11 mouse cellular contexts compared by ENCODE assay signal in the genomic region with DNA sequence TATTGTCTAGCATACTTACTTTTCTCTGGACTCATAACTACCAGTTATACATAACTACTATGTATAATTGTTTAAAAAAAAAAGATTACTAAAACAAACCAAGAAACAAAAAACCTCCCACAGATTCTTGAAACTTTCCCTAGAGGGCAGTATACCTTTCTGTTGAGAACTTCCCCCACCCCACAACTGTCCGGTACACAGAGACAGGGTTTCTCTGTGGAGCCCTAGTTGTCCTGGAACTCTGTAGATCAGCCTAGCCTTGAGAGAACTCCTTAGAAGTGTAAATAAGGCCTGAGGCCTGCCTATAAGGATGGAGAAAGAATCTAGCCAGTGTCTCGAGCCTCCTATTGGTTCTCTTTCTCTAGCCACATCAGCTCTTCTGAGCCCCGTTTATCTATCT. TPM values are rescaled to one million over a fixed set of nuclear protein-coding genes. Genes with fewer than 3 reads are reported as not detected.
DNase-seq lines count a peak whose midpoint lies in the region; ATAC-seq lines count a peak whose summit lies in the region.
"Had no signal": no experiment of that assay in that cellular context is flagged by ENCODE, and none has a peak within 500 bp of the region (broad histone marks: within the 10 kb centered on the region; RNA-seq: fewer than 3 reads in every experiment).

No protein-coding gene starts in this region.

- H3K9ac ChIP-seq in kidney, embryonic 16.5 days (replicated peaks; ENCODE audit: low read length): no peak overlapping the region
- H3K9ac ChIP-seq: neural tube, embryonic 13.5 days had no signal

- no peak for ATAC-seq in kidney, embryonic 16.5 days (ENCODE audit: low FRiP score, low TSS enrichment)

- H3K27me3 ChIP-seq in kidney, embryonic 16.5 days (ENCODE audit: insufficient read depth, low read length): no peaks in the 10 kb centered on the region

- H3K27ac ChIP-seq in kidney, embryonic 16.5 days (ENCODE audit: low read length): no peak overlapping the region
- H3K27ac ChIP-seq: neural tube, embryonic 13.5 days had no signal

- intact Hi-C loops in heart, postnatal 10 days (cut with DNase I): loop anchor here (1.0 kb wide), 1 partner anchor 57 kb away; no protein-coding TSS in a partner anchor

- peaks cover 10% of the 10 kb centered on the region; the same call in 1 of the 2 replicates for H3K4me1 ChIP-seq in kidney, embryonic 16.5 days (ENCODE audit: insufficient read depth, low read length)

- no peaks in the 10 kb centered on the region for H3K36me3 ChIP-seq in kidney, embryonic 16.5 days (ENCODE audit: insufficient read depth, low read length)
- H3K36me3 ChIP-seq: neural tube, embryonic 13.5 days had no signal

- H3K9me3 ChIP-seq in kidney, embryonic 16.5 days (ENCODE audit: low read length): no peaks in the 10 kb centered on the region
- H3K9me3 ChIP-seq: neural tube, embryonic 13.5 days had no signal

- WGBS in kidney, embryonic 16.5 days: 48% methylated on average over 3 of the region's 3 CpGs

- no peak overlapping the region for H3K4me2 ChIP-seq in kidney, embryonic 16.5 days (replicated peaks; ENCODE audit: low read depth, low read length)
- H3K4me2 ChIP-seq: neural tube, embryonic 13.5 days had no signal

- no peak overlapping the region for H3K4me3 ChIP-seq in kidney, embryonic 16.5 days (ENCODE audit: low read length)
- H3K4me3 ChIP-seq: neural tube, embryonic 13.5 days had no signal

- DNase-seq in adrenal gland, postnatal 14 days: peak; percentile 43
- DNase-seq in adrenal gland, postnatal 25 days: no peak
- DNase-seq in kidney, postnatal 10 days: peak; percentile 31
- peak; percentile 84 for DNase-seq in ES-CJ7 (ENCODE audit: low read depth, low spot score)
- DNase-seq in heart, postnatal 10 days: peak; percentile 38 to 48
- no peak for DNase-seq in testis, postnatal 14 days (ENCODE audit: low spot score)
- DNase-seq in thymus, postnatal 14 days: no peak
- DNase-seq: cerebellum, postnatal 14 days; spleen, adult 18-20 months had no signal

RNA-seq across cellular contexts. Expression of a gene that starts 13.7 kb away (rescaled TPM):
- total RNA-seq in adrenal gland, postnatal 14 days (2021): 1.5 and 3.2 TPM in 2 replicates
- total RNA-seq in adrenal gland, postnatal 25 days (2021): 0.88 and 2.9 TPM in 2 replicates
- polyA plus RNA-seq in kidney, embryonic 16.5 days (2015; fragmentation: Nextera tagmentation; extraction: Ambion mirVana): 0.57 and 0.68 TPM in 2 replicates
- total RNA-seq in heart, postnatal 10 days (2021): 10 to 100 TPM; 11.0 to 18.1 TPM

RNA-seq across cellular contexts. Expression of a gene that starts 13.9 kb away (rescaled TPM):
- total RNA-seq in adrenal gland, postnatal 14 days (2021): 733 and 773 TPM in 2 replicates
- 372 and 386 TPM in 2 replicates for total RNA-seq in adrenal gland, postnatal 25 days (2021)
- polyA plus RNA-seq in kidney, embryonic 16.5 days (2015; fragmentation: Nextera tagmentation; extraction: Ambion mirVana): 340 TPM in 2 replicates
- total RNA-seq in heart, postnatal 10 days (2021): 1,000 to 10,000 TPM in 1 of 2 experiments, 100 to 1,000 TPM in 1; 973 to 1,003 TPM

RNA-seq across cellular contexts. Expression of a gene that starts 31.8 kb away (rescaled TPM):
- total RNA-seq in adrenal gland, postnatal 14 days (2021): 37.7 and 40.5 TPM in 2 replicates
- 36.1 and 37.7 TPM in 2 replicates for total RNA-seq in adrenal gland, postnatal 25 days (2021)
- 3.7 and 5.1 TPM in 2 replicates for polyA plus RNA-seq in kidney, embryonic 16.5 days (2015; fragmentation: Nextera tagmentation; extraction: Ambion mirVana)
- total RNA-seq in heart, postnatal 10 days (2021): 100 to 1,000 TPM; 136 to 146 TPM

RNA-seq across cellular contexts. Expression of a gene that starts 49.5 kb away (rescaled TPM):
- total RNA-seq in adrenal gland, postnatal 14 days (2021): 0.83 and 12.4 TPM in 2 replicates
- total RNA-seq in adrenal gland, postnatal 25 days (2021): 3.0 TPM in 1 of 2 replicates, not detected in the other
- 0.67 and 0.89 TPM in 2 replicates for polyA plus RNA-seq in kidney, embryonic 16.5 days (2015; fragmentation: Nextera tagmentation; extraction: Ambion mirVana)
- total RNA-seq in heart, postnatal 10 days (2021): not detected

RNA-seq across cellular contexts. Expression of a gene that starts 50.5 kb away (rescaled TPM):
- total RNA-seq in adrenal gland, postnatal 14 days (2021): 0.71 and 1.9 TPM in 2 replicates
- 2.3 and 4.5 TPM in 2 replicates for total RNA-seq in adrenal gland, postnatal 25 days (2021)
- polyA plus RNA-seq in kidney, embryonic 16.5 days (2015; fragmentation: Nextera tagmentation; extraction: Ambion mirVana): 2.9 and 3.0 TPM in 2 replicates
- total RNA-seq in heart, postnatal 10 days (2021): 1 to 10 TPM in 1 of 2 experiments, under 1 TPM in 1; 0.67 to 1.6 TPM

Comparison
In these comparisons a context has a peak if more than half of its experiments do, and no peak if none do; other contexts are left out.
1. DNase-seq: peak in adrenal gland, postnatal 14 days (single experiment), kidney, postnatal 10 days (single experiment), ES-CJ7 (single experiment) and heart, postnatal 10 days (2 of 2); none in adrenal gland, postnatal 25 days (single experiment), testis, postnatal 14 days (single experiment) and thymus, postnatal 14 days (single experiment).